Mouse (Mus musculus) cerebellum, postnatal 4 days (tissue): ENCODE measurements at regions not wholly inside any gene's neighbourhood (a gene's known extent, or its start where the extent isn't known, plus 50 kb on each side); places are given as distances from the start of the nearest gene placed in this dataset.
A peak's percentile ranks its signal among the peaks of the same experiment; 100 is the strongest.

Experiments
- DNase-seq, 2 experiments: peaks; one replicate each; pipeline ENCODE4 v3.0.0; 2022; ENCODE audit warnings: low spot score in 2 of 2, mixed read lengths in 1 of 2

GRCm38 (mm10) chr13:53902831-53903230 lies 152.7 kb downstream of the Drd1 start:
- DNase-seq, result no peak

DNA sequence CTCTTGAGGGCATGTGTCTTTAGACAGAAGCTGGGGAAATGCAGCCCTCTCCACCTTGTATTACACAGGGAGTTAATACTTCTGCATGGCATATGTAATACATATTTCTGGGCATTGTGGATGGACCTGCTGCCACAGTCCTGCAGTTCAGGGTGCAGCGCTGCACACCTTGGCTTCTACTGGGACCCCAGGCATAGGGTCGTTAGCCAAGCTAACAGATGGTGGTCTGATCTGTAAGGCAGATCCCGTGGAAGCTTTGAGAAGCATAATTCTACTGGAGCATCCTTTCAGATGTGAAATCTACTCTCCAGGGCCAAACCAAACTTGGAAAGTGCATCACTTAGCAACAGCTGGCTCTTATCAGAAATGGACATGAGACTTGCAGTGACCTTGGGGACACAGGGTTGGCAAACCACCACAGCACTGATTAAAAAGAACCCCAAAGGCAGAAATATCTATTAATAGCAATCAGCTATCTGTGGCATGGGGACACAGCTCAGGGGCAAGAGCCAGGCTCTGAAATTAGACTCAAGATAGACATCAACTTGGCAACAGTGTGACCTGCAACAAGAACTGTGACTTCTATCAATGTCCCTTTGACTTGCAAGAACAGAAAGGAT lies 155.0 kb downstream of the Drd1 start:
- no peak for DNase-seq

DNA sequence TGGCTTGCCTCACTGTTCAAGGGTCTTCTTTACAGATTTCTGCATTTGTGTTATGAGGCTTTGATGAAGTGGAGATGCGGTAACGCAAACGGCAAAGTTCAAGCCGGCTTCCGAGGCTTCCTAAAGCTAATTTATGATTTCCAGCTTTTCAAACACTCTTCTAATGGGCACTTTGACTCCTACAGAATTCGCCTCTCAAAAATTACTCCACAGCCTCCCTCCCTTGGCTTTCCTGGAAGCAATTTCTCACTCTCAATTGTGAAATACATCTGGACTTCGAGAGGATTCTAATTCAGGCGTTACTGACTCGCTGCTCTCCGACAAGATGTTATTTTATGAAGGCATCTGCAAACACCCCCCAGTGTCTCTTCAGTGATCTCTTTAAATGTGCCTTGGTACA lies 157.2 kb downstream of the Drd1 start:
- no peak for DNase-seq

DNA sequence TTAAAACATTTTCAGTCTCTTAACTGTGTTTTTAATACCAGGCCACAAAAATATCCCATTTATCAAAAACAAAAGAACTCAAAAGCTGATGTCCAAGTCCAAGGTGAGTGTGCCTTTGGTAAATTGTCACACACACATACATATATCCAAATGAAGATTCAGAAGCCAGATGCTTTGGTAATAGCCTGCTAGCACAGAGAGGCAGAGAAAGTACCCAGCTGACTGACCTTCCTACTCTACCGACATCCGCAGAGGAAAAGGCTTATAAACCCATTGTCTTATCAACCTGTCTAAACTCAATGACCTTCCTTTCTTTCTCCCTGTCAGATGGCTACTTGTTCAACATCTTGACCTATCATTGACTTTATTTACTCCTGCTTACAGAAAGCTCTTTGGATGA lies 158.3 kb downstream of the Drd1 start:
- DNase-seq, result no peak

- no peak for DNase-seq
Measured at GRCm38 (mm10) chr13:53888411-53888810, 167.1 kb downstream of the Drd1 start.

GRCm38 (mm10) chr13:53885756-53886155 lies 169.7 kb downstream of the Drd1 start:
- no peak for DNase-seq

- DNase-seq, result no peak
Measured at GRCm38 (mm10) chr13:53883206-53883605, 172.3 kb downstream of the Drd1 start.

DNA sequence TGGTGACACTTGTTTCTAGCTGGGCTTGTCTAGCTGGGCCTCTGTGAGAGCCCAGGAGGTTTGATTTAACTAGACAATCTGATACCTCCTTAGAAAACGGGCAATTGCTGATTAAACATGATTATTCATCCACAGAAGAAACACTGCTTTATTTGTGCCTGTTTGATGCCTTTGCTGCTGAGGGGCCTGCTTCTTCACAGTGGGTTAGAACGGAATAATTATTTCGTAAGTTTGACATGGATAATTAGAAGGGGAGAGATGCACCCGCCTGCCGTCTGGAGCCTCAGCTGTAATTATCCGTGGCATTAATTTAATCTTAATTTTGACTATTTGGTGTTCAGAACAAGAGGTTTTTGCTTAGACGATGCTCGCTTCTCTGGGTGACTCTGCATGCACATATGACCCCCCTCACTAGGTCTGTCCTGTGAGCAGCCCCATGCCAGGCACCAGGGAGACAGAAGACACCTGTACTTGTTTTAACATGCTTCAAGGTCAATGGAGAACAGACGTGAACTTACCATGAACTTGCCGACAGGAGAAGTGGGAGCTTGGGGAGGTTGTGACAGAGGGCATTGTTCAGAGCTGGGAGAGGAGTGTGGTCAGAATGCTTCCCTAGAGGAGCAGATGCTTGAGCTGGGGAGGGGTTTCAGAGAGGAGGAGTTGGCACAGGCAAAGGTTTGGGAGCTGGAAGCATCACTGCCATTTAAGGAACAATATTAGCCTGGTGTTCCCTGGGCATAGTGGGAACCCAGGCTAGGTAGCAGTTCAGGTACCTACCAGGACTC lies 174.8 kb downstream of the Drd1 start:
- DNase-seq, result no peak

- no peak for DNase-seq
Measured at GRCm38 (mm10) chr13:53875546-53875945, 180.0 kb downstream of the Drd1 start.

DNA sequence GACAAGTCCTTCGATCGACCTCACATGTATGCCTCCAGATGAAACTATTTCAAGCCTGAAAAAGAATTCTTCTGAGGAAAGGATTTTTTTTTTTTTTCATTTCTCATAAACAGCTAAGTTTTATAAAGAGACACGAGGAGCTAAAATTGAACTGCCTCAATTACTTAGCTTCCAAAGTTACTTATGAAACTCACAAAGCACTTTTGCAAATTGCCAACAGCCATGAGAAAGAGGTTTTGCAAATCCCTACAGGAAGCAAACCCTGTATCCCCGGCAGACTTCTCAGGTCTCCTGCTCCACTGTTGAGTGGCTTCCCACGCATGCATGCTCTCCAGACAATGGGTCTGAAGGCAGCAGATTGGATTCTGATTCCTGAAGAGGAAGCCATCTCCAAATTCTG lies 190.2 kb downstream of the Drd1 start:
- no peak for DNase-seq

DNA sequence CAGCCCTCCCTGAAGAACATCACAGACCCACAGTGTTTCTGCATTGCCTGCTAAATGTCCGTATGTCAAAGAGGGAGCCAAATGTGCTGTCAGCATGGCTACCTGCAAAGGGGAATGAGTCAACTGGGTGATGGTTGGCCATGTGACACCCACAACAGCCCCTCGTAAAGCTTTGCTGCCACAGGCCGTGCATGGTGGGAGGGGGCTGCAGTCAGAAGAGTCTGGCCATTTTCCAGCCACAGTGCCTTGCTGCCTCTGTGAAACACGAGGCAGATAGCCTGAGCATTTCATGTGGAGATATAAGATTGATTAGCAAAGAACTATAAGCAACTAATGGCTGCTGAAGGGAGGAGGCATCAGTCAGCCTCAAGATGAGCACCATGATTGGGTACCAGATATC lies 193.2 kb downstream of the Drd1 start:
- DNase-seq, result peak in 1 of 2 experiments; percentile 20

GRCm38 (mm10) chr13:53854196-53854595 lies 201.3 kb downstream of the Drd1 start:
- DNase-seq, result no peak

- DNase-seq, result no peak
Measured at GRCm38 (mm10) chr13:53850146-53850545, 205.4 kb downstream of the Drd1 start.

GRCm38 (mm10) chr13:53846221-53846620 lies 209.3 kb downstream of the Drd1 start:
- no peak for DNase-seq

GRCm38 (mm10) chr13:53845786-53846185 lies 209.7 kb downstream of the Drd1 start:
- no peak for DNase-seq

- peak in 1 of 2 experiments; percentile 7 for DNase-seq
Measured at GRCm38 (mm10) chr13:53825957-53826580, 229.4 kb downstream of the Drd1 start.

DNA sequence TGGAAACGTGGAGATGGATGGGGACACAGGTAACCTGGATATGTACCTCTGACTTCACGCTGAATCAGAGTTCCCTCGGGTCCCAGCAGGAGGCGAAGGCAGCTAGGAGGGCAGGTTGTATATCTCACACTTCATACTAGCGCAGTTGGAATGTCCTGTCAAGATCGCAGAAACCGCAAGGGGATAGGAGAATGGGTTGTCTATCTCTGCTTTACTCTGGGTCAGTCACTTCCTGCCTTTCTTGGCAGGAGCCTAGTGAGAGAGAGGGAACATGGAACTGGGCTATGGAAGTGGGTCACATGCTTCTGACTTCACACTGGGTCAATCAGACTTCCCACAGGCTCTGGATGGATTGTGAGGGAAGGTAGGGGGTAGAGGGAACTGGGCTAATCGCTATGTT lies 233.4 kb downstream of the Drd1 start:
- DNase-seq, result no peak

GRCm38 (mm10) chr13:53815629-53816028 lies 239.9 kb downstream of the Drd1 start:
- no peak for DNase-seq

DNA sequence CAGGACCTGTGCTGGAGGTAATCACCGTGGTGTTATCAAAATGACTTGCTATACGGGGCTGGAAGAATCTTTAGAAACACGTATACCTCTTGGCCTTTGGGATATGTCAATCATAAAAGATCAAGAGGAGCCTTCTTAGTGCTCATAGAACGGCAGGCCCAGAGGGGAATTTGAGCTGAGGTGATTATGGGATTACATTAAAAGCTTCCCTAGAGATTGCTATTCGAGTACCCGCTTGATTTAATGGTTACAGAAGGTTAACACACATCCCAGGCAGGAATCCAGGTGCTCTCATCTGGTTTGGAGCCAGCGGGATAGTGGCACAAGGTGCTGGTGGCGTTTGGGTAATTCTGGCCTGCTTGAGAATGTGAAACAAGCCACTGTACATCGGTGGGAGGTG lies 241.4 kb downstream of the Drd1 start:
- no peak for DNase-seq

DNA sequence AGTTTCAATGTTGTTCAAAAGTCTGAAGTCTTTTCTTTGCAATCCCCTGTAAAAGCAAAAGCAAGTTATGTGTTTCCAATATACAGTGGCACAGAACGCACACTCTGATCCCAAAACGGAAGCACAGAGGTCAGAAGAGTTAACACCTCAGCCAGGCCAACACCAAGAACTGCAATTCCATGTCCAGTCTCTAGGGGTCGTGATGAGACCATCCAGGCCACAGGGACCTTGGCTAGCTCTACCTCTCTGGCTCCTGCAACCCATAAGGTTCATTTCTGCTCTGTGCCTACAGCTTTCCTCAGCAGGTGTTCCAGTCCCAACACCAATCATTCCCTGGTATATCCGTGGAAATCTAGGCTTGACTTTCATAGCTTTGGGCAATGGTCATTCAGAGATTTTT lies 243.6 kb downstream of the Drd1 start:
- DNase-seq, result peak in 1 of 2 experiments; percentile 67

DNA sequence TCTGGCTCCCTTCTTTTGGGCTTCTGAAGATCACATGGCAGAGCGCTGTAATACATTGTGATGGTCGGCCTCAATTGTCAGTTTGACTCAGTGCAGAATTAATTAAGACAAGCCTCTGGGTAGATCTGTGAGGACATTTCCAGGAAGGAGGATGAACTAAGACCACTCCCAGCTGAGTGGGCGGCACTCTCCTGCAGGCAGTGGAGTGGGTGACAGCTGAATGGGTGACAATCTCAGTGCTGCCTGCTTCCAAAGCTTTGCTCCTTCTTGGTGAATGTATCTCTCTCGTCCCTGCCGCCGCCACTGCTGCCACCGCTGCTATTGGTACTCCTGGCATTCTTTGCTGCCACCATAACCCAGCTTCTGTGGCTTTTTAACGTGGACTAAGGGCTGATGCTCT lies 244.4 kb downstream of the Drd1 start:
- DNase-seq, result no peak

- no peak for DNase-seq
Measured at GRCm38 (mm10) chr13:53807791-53808525, 247.5 kb downstream of the Drd1 start.
